Mouse (Mus musculus) lung, postnatal 4 days (tissue): ENCODE results near the gene Mprip.
A peak's percentile ranks its signal among the peaks of the same experiment; 100 is the strongest.

Experiments
- DNase-seq, 2 experiments: peaks; one replicate each; pipeline ENCODE4 v3.0.0; 2021

The Mprip gene

GRCm38 (mm10) chr11:59770753-59771152, 109.6 kb downstream of the Mprip start:
- no peak for DNase-seq

- DNase-seq: no peak
These were observed 111.2 kb downstream of the Mprip start for GRCm38 (mm10) chr11:59772291-59772690.

GRCm38 (mm10) chr11:59772902-59773301, 111.8 kb downstream of the Mprip start:
- DNase-seq: no peak

- DNase-seq: no peak
These were observed 113.4 kb downstream of the Mprip start for GRCm38 (mm10) chr11:59774522-59774921.

GRCm38 (mm10) chr11:59775435-59776148, 114.5 kb downstream of the Mprip start:
- no peak for DNase-seq

- DNase-seq: no peak
These were observed 116.2 kb downstream of the Mprip start for GRCm38 (mm10) chr11:59777259-59777658.

- peak; percentile 86 to 89 for DNase-seq
These were observed 117.2 kb downstream of the Mprip start for GRCm38 (mm10) chr11:59778181-59778873.

- no peak for DNase-seq
These were observed 117.7 kb downstream of the Mprip start for GRCm38 (mm10) chr11:59778874-59779223.

GRCm38 (mm10) chr11:59779406-59779805, 118.3 kb downstream of the Mprip start:
- DNase-seq: peak in 1 of 2 experiments; percentile 34

- DNase-seq: no peak
These were observed 119.1 kb downstream of the Mprip start for GRCm38 (mm10) chr11:59780241-59780640.

GRCm38 (mm10) chr11:59782091-59782590, 121.0 kb downstream of the Mprip start:
- no peak for DNase-seq

- no peak for DNase-seq
These were observed 122.5 kb downstream of the Mprip start for GRCm38 (mm10) chr11:59783591-59783990.

GRCm38 (mm10) chr11:59786444-59787198, 125.5 kb downstream of the Mprip start:
- DNase-seq: peak; percentile 26 to 44

- DNase-seq: peak; percentile 80 to 84
These were observed 126.2 kb downstream of the Mprip start, which contains the start of gene Pld6 for GRCm38 (mm10) chr11:59787199-59787781. Pld6 (minus strand) TSS chr11:59787645.

GRCm38 (mm10) chr11:59789311-59789710, 128.2 kb downstream of the Mprip start:
- no peak for DNase-seq

- DNase-seq: peak in 1 of 2 experiments; percentile 73
These were observed 132.3 kb downstream of the Mprip start for GRCm38 (mm10) chr11:59793390-59793789.

- DNase-seq: no peak
These were observed 139.3 kb downstream of the Mprip start for GRCm38 (mm10) chr11:59800412-59800811.

- no peak for DNase-seq
These were observed 140.8 kb downstream of the Mprip start for GRCm38 (mm10) chr11:59801881-59802280.

GRCm38 (mm10) chr11:59803516-59803915, 142.4 kb downstream of the Mprip start:
- DNase-seq: no peak

- no peak for DNase-seq
These were observed 143.5 kb downstream of the Mprip start for GRCm38 (mm10) chr11:59804409-59805110.

GRCm38 (mm10) chr11:59805256-59805655, 144.2 kb downstream of the Mprip start:
- DNase-seq: no peak

- no peak for DNase-seq
These were observed 144.6 kb downstream of the Mprip start for GRCm38 (mm10) chr11:59805656-59806055.
